Mouse (Mus musculus): Measurements from ENCODE around the gene Plet1. TPM values are rescaled to one million over a fixed set of nuclear protein-coding genes. Genes with fewer than 3 reads are reported as not detected.

The Plet1 gene
- total RNA-seq (2021) = not detected
- long read RNA-seq, experiment 1, partial matches to known transcripts = 0 of 1 reads
- long read RNA-seq, experiment 1, other reads (novel, unspliced or antisense) = 1 of 1 reads
- long read RNA-seq, experiment 2 = 0 reads

DNA sequence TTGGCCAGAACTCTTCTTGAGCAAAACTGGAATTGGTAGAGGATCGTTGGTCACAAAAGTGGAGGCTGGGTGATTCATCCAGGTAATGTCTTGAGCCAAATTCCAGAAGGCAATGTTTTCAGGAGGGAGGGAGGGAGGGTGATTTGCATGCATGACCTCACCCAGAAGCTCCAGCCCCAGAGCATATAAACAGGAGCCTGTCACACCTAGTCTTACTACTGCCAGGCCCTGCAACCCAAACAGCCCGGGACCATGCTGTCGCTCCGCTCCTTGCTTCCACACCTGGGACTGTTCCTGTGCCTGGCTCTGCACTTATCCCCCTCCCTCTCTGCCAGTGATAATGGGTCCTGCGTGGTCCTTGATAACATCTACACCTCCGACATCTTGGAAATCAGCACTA, at the start of gene Plet1:
Gene Plet1, plus strand, starts transcription at position 215 of the 400 bp plus-strand sequence.
- DNase-seq (ENCODE audit: low spot score in 2 of 2) = no peak

DNA sequence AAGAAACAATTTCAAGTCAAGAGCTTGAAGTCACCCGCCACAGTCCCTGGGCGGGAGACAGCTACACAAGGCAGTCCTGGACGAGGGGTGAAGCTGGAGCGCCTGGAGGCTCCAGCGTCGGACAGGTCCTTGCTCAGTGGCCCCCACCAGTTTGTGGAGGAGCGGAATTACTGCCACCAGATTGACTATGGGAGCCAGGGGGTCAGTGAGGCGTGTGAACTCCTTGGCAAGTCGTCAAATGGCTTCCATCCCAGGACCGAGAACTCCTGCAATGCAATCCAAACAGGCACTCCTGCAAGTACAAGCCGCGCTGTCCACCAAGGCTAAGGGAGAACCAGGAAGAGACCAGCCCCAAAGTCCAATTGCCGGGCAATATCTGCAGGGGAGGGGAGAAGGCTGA, 45.3 kb upstream of the Plet1 start:
- DNase-seq (ENCODE audit: low spot score in 2 of 2) = no peak

DNA sequence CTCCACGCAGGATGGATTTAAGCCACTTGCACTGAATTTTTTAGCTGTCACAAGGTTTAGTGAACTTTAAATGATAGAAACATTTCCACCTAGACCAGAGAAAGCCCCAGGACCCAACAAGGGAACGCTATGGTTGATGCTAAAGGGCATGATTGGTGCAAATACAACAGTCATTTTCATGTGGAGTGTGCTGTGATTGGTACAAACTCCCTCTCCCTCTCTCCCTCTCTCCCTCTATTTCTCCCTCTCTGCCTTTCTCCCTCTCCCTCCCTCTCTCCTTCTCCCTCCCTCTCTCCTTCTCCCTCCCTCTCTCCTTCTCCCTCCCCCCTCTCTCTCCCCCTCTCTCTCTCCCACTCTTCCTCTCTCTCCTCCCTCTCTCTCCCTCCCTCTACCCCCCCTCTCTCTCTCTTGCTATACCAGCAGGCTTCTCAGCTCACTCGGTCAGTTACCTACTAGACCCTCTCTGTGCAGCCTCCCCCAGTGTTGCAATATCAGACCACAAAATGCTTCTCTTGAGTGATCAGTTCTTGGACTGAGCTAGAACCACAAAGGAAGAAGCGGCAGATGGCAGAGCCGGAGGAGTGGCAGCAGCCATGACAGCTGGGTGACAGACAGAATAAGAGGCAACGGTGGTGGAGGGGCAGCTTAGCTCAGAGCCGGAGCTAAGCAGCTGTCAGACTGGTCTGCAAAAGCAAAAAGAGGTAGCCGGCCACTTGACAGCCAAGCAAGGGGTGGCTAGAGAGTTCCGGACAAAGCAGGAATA, 42.7 kb upstream of the Plet1 start:
- DNase-seq (ENCODE audit: low spot score in 2 of 2) = peak in 1 of 2 experiments; percentile 21

DNA sequence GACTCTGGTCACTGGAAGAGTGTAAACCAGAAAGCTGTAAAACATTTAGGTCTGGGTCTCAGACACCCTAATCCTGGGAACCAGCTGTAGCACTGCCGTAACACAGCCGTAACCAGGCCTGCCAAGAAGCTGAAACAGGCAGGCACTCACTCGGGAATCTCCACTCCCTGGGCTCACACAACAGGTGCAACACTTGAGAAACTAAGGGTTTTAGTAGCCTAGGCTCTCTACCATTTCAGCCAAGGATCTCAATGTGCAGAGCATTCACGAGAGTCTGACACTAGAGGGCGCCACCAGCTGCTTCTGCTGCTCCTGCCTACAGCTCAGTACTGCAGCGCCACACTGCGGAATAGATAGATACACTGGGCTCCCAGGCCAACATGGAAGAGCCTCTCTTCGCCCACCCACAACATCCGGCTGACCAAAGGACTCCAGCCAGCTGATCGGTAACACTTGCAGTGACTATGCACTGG, 42.0 kb upstream of the Plet1 start:
- DNase-seq (ENCODE audit: low spot score in 2 of 2) = peak; percentile 90 to 92

DNA sequence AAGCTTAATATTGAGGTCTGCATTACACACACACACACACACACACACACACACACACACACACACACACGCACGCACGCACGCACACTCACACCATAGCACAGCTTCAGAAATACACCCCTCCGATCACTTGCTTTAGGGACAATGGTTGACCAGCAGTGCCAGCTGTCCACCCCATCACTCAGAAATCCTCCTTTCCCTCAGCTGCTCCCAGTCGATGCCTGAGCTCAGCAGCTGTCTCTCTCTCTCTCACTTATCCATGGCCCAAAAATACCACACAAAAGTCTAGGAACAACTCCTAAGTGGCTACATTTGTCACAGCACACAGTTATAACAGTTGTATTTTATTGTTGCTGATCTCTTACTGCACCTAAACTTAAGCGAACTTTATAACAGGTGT, 36.7 kb upstream of the Plet1 start:
- DNase-seq (ENCODE audit: low spot score in 2 of 2) = no peak

DNA sequence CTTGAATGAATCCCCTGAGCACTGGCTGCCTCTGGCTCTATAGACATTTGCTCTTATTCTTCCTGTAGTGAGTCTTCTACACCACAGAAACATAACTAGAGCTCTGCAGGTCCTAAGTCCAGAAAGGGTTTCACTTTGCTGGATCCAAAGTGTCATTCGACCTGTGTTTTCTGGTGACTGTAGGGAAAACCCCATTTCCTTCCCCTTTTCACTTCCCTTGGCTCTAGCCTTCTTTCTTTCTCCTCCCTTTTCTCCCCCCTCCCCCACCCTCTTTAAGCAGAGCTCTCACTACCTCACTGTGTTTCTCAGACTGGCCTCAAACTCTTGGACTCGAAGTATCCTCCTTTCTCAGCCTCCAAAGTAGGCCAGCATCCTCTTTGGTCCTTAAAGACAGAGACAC, 34.8 kb upstream of the Plet1 start:
- DNase-seq (ENCODE audit: low spot score in 2 of 2) = no peak

DNA sequence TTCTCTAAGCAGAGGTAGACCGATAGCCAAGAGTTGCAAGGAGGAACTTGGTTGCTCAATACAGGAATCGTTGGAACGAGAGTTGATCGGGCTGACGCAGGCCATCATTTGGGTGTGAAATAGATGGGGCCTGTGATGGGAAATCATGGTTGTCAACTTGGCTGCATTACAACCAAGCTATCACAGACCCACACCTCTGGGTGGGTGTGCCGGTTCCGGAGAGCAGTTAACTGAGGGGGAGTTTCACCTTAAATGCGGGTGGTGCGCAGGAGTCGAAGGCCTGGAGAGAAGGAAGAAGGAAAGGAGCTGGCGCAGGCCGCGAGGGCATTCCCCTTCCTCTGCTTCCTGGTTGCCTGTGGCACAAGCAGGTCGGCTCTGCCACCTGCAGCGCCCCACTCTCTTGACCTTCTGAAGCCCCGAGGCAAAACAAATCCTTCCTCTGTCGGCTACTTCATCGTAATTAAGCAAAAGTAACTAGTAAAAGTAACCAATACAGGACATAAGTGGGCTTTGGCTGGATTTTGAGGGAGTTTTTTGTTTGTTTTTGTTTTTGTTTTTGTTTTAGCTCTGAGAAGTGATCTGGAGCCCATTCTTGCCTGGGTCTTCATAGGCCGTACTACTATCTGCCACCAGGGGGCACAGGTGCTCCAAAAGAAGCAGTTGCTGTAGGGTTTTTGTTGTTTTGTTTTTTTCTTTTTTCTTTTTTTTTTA, 31.7 kb upstream of the Plet1 start:
- peak; percentile 51 to 75 for DNase-seq (ENCODE audit: low spot score in 2 of 2)

DNA sequence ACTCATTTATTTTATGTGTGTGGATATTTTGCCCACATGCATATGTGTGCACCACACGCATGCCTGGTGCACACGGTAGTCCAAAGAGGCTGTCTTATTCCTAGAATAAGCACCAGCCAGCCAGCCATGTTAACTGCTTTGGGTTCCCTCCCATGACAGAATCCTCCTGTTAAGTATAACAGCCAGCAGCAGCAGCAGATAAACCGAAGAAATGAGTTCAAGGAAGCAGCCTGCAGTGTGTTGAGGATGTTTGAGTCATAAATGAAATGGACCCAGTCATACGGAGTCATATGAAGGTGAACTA, 31.2 kb upstream of the Plet1 start:
- no peak for DNase-seq (ENCODE audit: low spot score in 2 of 2)

DNA sequence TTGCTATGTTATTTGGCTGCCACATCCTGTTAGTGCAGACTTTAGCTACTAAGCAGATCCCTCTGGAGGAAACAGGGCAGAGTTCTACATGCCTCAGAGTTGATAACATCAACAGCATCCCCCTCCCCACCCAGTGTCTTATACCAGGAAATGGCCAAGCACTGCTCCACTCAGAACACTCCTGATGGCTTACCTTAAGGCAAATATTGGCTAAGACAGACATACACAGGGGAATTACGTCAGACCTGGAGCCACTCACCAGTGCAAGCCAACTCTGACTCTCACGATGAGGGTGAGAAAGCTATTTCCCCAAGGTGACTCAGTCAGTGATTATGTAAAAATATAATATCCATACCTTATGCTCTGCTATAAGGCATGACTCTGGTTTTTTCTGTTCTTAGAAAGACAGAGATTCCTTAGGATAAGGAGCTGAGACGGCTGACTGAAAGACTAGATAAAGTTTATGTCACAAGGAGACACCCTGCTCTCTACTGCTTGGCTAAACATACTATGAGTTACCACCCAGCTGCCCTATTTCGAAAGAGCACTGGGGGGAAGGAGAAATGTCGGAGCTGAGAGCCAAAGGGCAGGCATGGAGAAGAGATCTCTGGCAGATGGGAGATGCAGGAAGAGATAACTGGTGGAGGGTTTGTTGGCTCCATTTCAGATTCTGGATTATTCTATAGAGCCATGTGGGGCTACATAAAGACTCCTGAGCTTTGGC, 23.8 kb upstream of the Plet1 start:
- no peak for DNase-seq (ENCODE audit: low spot score in 2 of 2)

- DNase-seq (ENCODE audit: low spot score in 2 of 2) = no peak
These were observed 23.0 kb upstream of the Plet1 start for GRCm38 (mm10) chr9:50471181-50471901.

GRCm38 (mm10) chr9:50475318-50475717, 19.0 kb upstream of the Plet1 start:
- DNase-seq (ENCODE audit: low spot score in 2 of 2) = no peak

- DNase-seq (ENCODE audit: low spot score in 2 of 2) = no peak
These were observed 18.6 kb upstream of the Plet1 start for GRCm38 (mm10) chr9:50475745-50476144.

GRCm38 (mm10) chr9:50476651-50477050, 17.7 kb upstream of the Plet1 start:
- DNase-seq (ENCODE audit: low spot score in 2 of 2) = no peak

DNA sequence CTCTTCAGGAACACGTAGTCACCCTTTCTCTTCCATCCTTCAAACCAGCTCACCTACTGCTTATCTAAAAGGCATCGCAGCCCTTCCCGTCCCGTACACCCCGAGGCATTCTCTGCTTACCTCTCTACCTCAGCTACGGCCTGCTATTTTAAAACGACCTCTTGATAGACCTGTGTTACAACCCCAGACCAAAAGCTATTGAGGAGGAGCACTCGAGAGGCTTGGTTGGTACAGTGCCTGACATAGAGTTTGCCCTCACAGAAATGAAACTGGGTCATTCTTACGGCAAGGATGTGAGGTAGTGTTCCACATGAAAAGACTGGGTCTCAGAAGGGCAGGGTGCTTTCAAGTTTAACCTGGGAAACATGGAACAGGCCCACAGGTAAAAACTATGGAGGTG, 17.1 kb upstream of the Plet1 start:
- no peak for DNase-seq (ENCODE audit: low spot score in 2 of 2)

- DNase-seq (ENCODE audit: low spot score in 2 of 2) = no peak
These were observed 15.5 kb upstream of the Plet1 start for GRCm38 (mm10) chr9:50478826-50479225.

GRCm38 (mm10) chr9:50479476-50479875, 14.8 kb upstream of the Plet1 start:
- no peak for DNase-seq (ENCODE audit: low spot score in 2 of 2)

DNA sequence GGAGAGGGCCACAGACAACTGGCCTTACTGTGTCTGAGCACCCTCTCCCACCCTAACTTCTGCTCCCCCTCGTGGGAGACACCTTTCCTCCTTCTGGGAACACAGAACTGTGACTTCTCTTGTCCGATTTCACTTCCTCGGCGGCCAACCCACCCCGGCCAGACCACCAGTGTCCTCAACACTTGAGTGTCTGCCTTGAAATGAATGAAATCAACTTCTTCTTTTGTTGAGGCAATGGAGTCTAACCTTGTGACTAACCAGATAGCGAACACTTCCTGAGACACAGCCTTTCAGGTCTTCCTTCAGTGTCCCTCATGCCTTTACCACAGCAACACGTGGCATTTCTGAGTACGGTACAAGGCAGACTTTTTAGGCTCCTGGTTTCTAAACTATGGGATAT, 11.6 kb upstream of the Plet1 start:
- no peak for DNase-seq (ENCODE audit: low spot score in 2 of 2)

- no peak for DNase-seq (ENCODE audit: low spot score in 2 of 2)
These were observed 8.8 kb upstream of the Plet1 start for GRCm38 (mm10) chr9:50485521-50485920.

DNA sequence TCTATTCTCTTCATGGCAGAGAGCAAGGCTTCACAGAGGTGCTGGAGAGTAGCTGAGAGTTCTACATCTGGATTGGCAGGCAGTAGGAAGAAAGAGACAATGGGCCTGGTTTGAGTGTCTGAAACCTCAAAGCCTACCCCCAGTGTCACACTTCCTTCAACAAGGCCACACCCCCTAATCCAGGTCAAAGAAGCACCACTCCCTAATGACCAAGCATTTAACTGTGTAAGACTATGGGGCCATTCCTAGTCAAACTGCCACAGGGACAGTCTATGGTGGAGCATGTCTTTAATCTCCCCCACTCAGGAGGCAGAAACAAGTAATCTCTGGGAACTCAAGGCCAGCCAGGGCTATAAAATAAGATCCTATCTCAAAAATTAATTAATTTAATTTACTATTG, 3.5 kb upstream of the Plet1 start:
- no peak for DNase-seq (ENCODE audit: low spot score in 2 of 2)

GRCm38 (mm10) chr9:50491531-50492045, 2.7 kb upstream of the Plet1 start:
- DNase-seq (ENCODE audit: low spot score in 2 of 2) = no peak

GRCm38 (mm10) chr9:50493777-50494176, 548 bp upstream of the Plet1 start:
- no peak for DNase-seq (ENCODE audit: low spot score in 2 of 2)

Measured in left cerebral cortex, adult 18-20 months (tissue).